Mouse (Mus musculus) frontal cortex, adult 2 months (tissue): ENCODE measurements around the gene Uqcc2. TPM values are rescaled to one million over a fixed set of nuclear protein-coding genes. Genes with fewer than 3 reads are reported as not detected.

Experiments
- DNase-seq, 2 experiments: peaks; one replicate each; pipeline ENCODE4 v3.0.0; 2022; ENCODE audit warnings: low spot score in 1 of 2; ENCODE audit errors: extremely low spot score in 1 of 2
- polyA plus RNA-seq: library from polyadenylated mRNA; depleted of rRNA; stranded (reverse); fragments of >200 nt; gene quantifications from 2 replicates; pipeline ENCODE4 v1.2.3, GENCODE M21; 2012; rRNA removed

The Uqcc2 gene
- polyA plus RNA-seq, result 327 and 355 TPM in 2 replicates

DNA sequence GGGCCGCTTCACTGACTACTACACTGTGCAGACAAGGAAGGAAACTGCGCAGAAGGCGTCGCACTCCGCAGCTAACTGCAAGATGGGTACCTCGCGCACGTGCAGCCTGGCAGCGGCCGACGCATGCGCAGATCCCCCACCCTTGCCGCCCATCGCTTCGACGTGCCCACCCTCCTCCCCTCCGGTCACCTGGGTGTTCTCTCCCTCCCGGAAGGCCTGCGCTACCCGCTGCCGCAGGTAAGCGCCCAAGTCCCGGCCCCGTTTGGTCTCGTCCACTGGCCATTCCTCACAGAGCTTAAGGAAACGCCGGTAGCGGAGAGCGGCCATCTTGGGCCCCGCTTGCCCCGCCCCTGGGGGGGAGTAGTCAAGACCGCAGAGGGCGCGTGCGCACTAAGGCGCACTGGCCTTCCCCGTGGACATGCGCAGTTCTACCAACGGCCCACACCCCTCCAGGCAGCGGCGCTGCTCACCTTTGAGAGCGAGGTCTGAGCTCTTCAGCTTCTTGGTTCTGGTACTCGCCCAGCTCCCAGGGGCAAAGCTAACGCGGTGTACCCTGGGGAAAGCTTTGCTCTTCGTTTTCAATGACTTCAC is at the start of gene Uqcc2:
TSS of gene Uqcc2 (minus strand) at position 366 of the 591 bp plus-strand sequence.
- DNase-seq, result peak; percentile 94 to 98

DNA sequence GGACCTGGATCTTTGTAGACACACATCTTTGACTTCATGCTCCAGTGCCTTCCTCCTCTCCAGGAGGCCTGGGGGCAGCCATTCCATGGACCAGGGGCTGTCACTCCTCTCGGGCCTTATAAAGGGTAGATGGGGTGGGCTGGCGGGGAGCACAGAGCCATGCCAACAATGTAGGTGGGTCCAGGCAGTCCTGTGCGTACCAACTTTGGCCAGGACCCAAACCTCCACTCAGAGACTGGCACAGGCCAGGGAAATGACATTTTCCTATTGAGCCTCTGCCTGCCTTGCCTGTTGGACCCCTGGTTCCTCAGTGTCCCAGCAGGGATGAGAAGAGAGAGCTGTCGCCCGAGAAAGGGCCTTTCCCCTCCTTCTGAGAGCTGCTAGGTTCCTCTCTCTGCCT is 48.7 kb upstream of the Uqcc2 start:
- no peak for DNase-seq

DNA sequence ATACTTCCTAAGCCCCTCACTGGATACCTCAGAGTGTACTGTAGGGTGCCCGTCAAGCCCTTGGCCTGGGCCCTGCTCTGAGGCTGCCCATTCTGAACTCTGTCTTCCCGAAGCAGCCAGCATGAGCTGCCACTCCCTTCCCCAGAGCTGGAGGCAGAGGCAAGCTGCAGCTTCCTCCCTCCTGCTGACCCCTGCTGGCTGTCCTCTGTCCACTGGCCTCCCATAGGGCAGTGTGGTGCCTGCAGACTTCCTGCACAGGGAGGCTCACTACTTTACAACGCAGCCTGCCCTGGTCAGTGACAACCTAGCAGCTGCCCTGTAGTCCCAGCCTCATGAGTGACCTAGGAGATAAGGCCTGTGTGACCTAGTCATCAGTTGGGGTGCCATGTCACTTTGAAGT is 48.0 kb upstream of the Uqcc2 start:
- DNase-seq, result no peak

DNA sequence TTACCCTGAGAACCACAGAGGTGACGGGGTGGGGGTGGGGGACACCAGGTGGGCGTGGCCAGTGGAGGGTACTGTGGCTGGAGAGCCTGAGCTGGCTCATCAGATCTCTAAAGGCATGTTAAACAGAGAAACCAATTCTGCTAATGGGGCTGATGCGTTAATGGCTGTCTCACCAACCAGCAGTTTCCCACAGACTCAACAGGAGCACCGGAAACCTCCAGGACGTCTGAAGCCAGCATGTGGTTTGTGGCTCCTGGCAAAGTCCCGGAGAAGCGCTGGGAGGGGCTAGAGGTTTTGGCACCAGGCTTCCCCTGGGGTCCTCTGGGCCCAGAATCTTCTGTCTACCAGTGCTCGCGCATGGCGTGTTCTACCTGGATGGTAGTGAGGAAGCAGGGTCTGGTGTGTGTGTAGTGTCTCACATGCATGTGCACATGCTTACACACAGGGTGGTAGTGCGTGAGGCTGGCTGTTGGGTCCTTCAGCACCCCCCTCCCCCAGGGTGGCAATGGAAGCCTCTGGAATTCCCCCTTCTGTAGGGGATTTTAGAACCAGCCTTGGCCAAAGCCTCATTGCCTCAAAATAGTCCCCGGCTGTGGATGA is 46.1 kb upstream of the Uqcc2 start:
- DNase-seq, result no peak

DNA sequence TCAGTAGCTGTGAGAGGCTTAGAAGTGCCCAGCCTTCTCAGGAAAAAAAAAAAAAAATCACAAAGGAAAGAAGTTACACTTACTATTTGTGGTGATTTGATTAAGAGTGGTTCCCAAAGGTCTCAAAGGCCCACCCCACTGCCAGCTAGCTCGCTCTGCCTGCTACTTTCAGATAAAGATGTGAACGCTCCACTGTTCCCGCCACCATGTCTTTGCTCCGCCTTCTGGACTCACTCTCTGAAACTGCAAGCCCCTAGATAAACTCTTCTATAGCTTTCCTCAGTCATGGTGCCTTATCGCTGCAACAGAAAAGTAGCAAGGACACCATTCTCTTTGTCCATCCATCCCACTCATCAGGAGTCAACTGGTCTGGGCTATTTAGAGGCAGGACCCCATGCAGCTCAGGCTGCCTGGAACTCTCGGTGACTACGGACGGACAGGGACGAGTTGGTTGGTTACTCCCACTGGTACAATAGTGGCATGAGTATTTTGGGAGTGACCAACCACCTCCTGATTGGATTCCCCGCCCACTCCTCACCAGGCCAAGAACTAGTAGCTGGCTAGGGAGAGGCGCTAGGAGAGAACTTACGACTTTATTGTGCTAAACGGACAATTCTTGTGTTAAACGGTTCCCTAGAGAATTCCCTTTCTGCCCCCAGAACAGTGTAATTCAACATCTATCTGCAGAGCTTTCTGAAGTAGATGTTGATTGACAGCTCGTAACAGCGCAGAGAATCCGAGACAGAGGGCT is 44.9 kb upstream of the Uqcc2 start:
- DNase-seq, result no peak

DNA sequence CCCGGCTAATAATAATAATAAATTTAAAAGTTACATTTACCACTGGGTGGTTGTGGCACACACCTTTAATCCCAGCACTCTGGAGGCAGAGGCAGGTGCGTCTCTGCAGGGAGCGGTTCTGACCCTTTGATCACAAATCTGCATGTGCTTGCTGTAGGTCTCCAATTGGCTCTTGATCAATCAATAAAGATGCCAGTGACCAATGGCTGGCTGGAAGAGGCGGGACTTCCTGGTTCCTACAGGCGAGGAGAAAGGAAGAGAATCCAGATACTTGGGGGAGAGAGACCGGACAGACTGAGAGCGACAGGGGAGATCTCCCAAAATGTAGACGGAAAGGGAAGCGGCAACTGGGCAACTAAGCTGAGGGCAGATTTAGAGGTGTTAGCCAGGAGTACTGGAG is 44.3 kb upstream of the Uqcc2 start:
- no peak for DNase-seq

DNA sequence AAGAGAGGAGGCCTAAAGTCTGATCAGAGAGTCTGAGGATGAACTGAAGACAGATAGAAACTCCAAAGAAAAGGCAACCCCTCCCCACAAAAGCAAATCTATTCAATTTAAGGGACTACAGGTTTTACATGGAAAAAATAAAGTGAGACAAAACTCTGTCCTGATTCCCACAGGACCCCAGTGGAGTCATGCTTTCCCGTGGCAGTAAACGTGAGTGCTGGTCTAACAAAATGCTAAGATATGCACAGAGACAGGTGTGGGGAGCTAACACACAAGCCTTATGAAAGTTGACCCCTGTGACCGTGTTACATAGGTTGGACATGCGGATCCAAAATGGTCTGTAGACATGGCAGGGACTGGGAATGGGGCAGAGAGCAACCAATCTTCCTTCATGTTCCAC is 43.0 kb upstream of the Uqcc2 start:
- no peak for DNase-seq

DNA sequence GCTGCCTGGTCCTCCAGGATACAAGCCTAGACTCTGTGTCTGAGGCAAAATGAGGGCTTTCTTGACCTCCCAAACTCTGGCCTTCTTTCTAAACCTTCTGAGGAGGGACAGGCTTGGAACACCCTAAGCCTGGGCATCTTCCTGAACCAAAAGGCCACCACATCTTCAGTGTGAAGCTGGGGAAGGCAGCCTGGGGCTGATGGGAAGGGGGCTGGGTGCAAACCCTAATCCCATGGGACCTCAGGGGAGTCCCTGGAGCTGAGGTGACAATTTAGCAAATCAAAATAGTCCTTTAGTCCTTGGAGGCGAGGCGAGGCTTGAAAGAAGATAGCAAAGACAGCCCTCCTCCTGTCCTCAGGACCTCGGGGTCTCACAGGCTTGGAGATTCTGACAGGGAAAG is 42.6 kb upstream of the Uqcc2 start:
- no peak for DNase-seq

DNA sequence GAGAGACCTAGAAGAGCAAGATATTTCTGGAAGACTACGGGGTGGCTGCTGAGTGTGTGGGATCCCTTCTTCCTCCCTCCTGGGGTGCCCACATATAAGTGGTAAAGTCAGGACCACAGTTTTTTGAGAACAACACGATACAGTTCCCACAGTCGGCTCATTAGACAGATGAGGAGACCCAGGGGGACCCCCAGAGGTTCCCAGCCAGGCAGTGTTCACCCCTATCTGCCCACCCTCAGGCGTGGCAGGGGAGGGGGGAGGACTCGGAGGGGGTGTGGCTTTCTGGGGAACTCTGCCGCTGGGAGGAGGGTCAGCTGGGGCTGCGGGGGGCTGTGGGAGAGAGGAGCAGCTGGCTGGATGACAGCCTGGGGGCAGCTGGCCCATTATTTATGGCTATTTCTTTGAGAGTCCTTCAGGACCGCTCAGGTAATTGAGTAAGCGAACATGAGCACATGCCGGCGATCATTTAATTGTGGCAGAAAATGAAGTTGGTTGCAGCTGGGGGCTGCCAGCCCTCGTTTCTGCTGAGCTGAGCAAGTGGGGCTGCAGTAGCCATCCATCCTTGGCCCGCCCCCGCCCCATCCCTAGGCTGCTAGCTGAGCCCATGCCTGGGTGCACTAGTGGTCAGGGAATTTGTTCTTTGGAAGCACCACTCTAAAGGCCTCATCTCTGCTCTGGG is 41.6 kb upstream of the Uqcc2 start:
- DNase-seq, result no peak

DNA sequence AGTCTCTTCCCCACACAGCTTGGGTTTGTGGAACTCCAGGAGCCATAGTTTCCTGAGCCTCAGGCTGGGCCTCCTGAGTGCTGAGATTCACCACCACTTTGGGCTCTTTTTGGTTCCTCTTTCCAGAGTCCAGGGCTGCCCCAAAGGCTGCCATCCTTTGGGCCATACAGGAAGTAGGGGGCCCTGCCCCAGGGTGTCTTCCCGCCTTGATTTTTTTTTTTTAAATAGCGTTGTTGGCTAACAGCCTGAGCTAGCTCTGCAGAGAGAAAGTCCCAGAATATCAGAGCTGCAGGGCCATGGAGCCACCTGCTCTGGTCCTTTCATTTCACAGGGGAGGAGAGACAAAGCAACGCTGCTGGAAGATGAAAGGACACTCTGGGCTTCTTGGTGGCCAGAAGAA is 40.0 kb upstream of the Uqcc2 start:
- DNase-seq, result no peak

DNA sequence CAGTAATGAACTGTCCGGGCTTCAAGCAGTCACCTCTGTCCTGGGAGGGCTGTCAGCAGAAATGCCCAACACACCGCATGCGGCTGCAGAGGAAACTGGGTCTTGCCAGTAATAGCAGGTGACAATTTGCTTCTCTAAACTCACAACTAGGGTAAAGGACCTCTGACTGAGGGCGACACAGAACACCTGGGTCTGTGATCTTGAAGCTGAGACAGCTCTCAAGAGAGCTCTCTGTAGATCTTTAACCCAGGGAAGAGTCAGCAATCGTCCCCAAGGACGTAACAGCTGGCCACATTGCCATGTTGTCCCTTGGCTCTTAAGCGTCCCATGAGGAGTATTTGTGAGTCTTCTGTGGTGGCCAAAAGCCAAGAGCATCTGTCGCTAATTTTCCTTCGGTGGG is 38.7 kb upstream of the Uqcc2 start:
- DNase-seq, result no peak

DNA sequence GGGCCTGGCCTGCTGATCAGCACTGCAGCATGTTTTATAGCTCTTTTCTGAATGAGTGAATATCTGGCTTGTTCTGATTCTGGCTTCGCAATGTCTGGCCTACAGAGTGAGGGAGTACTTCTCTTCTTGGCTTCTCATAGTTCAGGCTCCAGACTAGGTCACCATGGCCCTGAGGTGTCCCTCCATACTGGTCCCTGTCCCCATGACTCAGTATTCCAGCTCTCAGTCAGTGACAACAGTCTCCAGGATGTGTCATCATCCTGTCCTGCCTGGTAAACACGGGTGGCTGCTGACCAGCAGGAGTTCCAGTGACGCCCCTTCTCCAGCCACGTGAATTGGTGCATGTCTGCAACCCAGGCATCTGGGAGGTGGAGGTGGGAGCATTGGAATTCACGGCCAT is 37.4 kb upstream of the Uqcc2 start:
- no peak for DNase-seq

DNA sequence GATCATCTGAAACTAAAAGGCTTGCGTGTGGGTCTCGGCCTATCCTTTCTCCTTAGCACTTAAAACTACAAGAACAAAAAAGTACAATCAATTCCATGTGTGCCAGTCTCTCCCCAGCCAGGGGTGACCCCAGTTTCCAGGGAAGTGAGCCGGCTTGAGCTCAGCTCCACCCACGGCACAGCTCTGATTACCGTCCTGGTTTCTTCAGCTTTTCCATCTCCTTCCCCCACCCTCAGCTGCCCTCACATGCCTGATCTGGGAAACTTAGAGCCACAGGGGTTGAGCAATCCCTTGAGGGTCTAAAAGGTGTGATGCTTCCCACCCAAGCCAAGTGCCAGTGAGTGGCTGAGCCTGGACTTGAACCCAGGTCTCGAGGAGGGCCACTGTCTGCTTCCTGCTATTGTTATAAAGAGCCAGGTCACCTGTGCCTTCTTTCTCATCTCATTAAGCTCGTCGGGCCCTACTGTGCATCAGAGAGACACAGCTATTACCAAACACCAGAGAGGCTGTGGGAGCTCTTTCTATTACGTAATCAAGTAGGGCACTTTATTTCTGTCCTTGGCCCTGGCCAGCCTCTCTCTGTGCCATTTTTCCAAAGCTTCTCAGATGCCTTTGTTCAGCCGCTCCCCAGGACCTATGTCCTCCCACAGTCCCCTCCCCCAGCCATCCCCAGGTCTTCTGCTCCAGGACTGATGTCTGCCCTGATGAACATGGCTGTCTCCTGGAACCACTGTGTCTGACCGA is 36.4 kb upstream of the Uqcc2 start:
- no peak for DNase-seq

DNA sequence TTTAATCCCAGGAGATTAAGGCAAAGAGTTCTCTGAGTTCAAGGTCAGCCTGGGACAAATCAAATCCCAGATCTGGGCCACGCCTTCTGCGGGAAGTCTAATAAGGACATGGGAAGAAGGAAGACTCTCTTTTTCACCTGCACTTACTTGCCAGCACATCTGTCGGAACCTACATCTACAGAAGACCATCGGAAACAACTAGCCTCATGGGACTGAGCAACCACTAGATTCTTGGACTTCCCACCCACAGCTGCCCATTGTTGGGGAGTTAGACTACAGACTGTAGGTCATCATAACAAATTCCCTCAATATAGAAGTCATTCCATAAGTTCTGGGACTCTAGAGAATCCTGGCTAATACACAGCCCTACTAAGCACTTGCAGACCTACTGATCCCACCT is 34.9 kb upstream of the Uqcc2 start:
- no peak for DNase-seq

DNA sequence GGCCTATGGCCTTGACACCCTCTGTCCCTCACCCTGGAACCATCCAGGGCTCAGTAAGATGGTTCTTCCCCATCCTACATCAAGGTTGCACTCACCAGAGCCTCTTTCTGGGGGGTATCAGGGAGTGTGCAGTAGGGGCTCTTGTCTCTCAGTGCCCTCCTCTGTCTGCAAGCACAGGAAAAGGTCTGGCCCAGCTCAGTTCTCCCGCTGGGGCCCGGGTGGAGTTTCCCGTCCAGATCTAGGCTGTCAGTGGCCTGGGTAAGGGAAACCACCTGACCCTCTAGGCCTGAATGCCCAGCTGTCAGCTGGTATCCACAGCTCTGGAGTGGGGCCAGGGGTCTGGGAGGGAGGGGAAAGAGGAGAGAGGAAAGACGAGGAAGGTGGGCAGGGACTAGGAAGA is 33.8 kb upstream of the Uqcc2 start, which contains the start of gene Ip6k3:
TSS of gene Ip6k3 (minus strand) at position 251 of the 400 bp plus-strand sequence.
- no peak for DNase-seq

DNA sequence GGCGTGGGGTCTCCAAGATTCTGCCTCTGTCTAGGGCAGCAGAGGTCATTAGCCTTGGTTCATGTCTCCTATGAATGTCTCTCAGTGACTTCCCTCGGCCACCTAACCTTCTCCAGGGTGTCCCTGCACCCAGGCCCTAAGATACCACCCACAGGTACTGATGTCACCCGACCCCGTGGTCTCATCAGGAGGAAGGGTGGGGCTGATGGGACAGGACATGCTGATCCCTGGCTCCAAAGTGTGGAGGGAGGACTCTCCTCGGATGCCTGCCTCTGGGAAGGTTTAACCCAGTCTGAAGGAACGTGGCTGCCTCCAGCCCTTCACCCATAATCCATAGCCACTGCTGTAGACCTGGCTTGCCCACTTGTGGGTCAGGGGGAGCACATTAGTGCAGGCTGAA is 33.2 kb upstream of the Uqcc2 start:
- no peak for DNase-seq

DNA sequence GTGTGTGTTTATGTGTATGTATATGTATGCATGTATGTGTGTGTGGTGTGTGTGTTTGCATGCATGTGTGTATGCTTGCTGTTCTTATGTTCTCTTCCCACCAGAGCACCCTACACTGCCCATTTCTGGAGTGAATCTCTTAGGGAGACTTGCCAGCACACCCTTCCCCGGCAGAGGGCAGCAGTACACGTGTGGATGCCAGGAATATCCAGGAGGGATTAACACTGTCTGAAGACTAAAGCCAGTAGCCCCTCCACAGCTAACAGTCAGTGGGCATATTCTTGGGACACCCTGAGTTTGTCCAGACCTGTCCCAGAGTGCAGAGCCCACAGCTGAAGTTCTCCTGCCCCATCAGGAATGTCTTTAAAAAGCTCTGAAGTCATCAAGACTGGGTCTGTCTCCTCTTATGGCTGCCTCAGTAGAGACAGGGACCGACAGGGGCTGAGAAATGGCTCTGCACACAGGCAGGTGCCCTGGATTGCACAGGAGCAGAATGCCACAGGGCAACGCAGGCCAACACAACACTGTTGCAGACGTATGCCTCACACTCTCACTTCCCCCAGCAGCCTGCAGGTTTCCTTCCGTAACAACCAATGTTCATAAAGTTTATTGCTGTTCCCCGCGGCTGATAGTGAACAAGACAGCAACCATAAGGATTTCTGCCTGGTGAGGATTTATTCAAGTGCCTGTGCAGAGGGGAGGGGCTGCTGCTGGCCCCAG is 31.5 kb upstream of the Uqcc2 start:
- peak in 1 of 2 experiments; percentile 75 for DNase-seq

DNA sequence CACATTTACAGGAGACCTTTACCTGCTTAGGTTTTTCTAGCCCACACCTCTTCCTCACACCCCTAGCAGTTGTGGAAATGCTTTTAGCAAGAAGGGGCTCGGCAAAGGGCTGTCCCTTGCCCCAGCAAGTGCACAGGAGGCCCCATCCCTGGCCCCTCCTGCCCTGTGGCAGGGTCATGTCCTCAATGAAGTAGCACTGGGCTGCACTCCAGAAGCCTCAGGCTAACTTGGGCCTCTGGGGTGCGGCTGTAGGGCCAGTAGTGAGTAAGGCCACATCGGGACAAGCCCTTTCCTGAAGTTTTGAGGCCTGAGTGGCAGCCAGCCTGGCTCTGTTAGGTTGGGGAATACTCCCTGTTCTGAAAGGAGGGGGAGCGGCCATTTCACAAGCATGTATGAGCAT is 27.2 kb upstream of the Uqcc2 start:
- DNase-seq, result no peak

DNA sequence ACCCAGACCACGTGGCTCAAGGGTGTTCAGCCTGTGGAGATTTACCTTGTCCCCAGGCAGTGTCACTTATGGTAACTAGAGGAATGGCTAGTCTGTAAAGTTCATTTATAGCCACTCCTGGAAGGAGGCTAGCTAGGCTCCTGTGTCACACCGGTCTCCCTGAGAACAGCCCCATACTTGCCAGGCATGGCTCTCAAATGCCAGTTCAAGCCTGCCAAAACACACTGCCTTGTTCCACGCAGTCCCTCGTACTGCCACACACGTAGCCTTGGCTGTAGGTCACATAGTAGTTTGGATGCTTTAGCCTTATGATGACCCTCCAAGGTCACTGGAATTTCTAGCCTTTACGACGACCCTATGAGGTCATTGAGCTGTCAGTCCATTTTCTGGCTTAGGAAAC is 25.5 kb upstream of the Uqcc2 start:
- no peak for DNase-seq

DNA sequence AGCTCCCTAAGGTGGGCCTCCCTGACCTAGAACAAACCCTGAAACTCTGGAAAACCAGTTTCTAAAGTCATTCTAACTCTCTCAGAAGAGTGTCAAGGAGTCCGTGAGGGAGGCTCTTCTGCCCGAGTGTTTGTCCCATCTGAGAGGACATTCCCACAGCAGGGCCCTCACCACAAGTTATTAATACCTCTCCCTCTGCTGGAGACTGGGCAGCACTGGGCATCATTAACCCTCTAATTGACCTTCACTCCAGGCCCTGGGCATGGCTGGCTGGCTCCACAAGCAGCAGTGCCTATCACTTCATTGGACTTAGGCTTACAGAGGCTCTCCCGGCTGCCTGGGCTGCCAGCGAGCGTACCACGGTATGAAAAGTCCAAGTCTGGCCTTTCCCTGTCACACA is 24.7 kb upstream of the Uqcc2 start:
- no peak for DNase-seq
